Mouse (Mus musculus) hindbrain, embryonic 12.5 days (tissue): ENCODE data around the gene Gemin6. TPM values are rescaled to one million over a fixed set of nuclear protein-coding genes. Genes with fewer than 3 reads are reported as not detected.
"Not testable (repeated sequence)": the region's sequence is repeated elsewhere in the genome, so short reads cannot be mapped to it uniquely, and the experiment has no call there.

Source experiments
- ATAC-seq: fragments of 200-750 bp; cut with Nextera tagmentation; 2 replicates; pipeline ENCODE4 v1.8.0; 2017; ENCODE audit warnings: moderate TSS enrichment; ENCODE audit not compliant: low FRiP score
- H3K27ac ChIP-seq: fragments of 300-500 bp; sonication (generic); 2 replicates; pipeline ENCODE4 v1.5.1; 2016; ENCODE audit warnings: mild to moderate bottlenecking
- H3K27me3 ChIP-seq: fragments of 300-500 bp; sonication (generic); 2 replicates; pipeline ENCODE4 v1.6.1; 2016; ENCODE audit warnings: mild to moderate bottlenecking
- H3K36me3 ChIP-seq: fragments of 300-500 bp; sonication (generic); 2 replicates; pipeline ENCODE4 v1.6.1; 2016; ENCODE audit warnings: mild to moderate bottlenecking
- H3K4me1 ChIP-seq: fragments of 300-500 bp; sonication (generic); 2 replicates; pipeline ENCODE4 v1.6.1; 2016
- H3K4me2 ChIP-seq: fragments of 300-500 bp; sonication (generic); replicated peaks from 2 replicates; pipeline ENCODE4 v1.6.1; 2016; ENCODE audit warnings: mild to moderate bottlenecking
- H3K4me3 ChIP-seq: fragments of 300-500 bp; sonication (generic); 2 replicates; pipeline ENCODE4 v1.5.1; 2016; ENCODE audit warnings: mild to moderate bottlenecking
- H3K9ac ChIP-seq: fragments of 300-500 bp; sonication (generic); 2 replicates; pipeline ENCODE4 v1.6.1; 2016; ENCODE audit warnings: mild to moderate bottlenecking, moderate library complexity
- H3K9me3 ChIP-seq: fragments of 300-500 bp; sonication (generic); replicated peaks from 2 replicates; pipeline ENCODE4 v1.6.1; 2016; ENCODE audit warnings: mild to moderate bottlenecking
- WGBS: fragments of 180-500 bp; shearing (Covaris S2); methylation state at CpG from one replicate; pipeline ENCODE4 v1.1.7; 2016; 5-methylcytosine and 5-hydroxymethylcytosine counted together
- polyA plus RNA-seq: library from polyadenylated mRNA; unstranded; fragments of >200 nt; fragmentation: Nextera tagmentation; extraction: Ambion mirVana; gene quantifications from 2 replicates; pipeline ENCODE4 v1.2.1, GENCODE M21; 2016

Gene Gemin6
- 23.2 and 25.6 TPM in 2 replicates for polyA plus RNA-seq

DNA sequence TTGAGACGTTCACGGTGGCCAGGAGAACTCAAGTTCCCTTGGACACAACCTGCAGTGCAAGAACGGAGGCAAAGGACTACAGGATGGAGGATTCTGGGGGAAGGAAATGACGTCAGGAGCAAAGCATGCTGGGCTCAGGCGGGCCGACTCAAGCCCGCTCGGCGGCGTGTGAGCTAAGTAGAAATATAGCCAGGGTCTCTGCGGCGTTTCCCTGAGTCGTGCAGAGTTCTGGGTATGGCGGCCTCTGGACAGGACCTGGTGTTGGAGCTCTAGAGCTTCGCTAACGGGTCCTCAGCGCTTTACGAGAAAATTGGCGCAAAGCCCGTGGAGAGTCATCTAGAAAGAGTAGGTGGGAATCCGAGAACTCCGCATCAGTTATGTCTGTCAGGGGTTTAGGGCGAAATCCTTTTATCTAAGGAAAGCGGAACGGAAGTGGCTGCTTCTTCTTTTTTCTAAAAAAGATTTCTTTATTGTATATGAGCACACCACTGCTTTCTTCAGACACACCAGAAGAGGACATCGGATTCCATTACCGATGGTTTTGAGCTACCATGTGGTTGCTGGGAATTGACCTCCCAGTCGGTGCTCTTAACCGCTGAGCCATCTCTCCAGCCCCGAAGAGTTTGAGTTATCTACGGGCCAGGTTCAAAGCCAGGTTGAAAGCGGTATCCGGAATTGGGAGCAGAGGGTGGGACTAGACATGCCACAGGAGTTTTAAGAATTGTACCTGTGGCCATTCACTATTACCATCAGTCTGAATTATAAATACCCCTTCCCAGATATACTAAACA is at the start of gene Gemin6:
TSS of gene Gemin6 (plus strand) at position 116 of the 791 bp plus-strand sequence.
- Histone ChIP-seq H3K27me3 (no peaks in the 10 kb centered on the region), H3K4me2 (peak within 1 kb of the TSS; percentile 76), H3K4me3 (peak within 1 kb of the TSS; percentile 57), H3K9ac (peak within 1 kb of the TSS; percentile 65), H3K27ac (peak within 1 kb of the TSS; percentile 81), H3K36me3 (peaks cover 9% of the 10 kb centered on the region; the same call in 1 of the 2 replicates), H3K9me3 (no peaks in the 10 kb centered on the region), H3K4me1 (peaks cover 7% of the 10 kb centered on the region)
- ATAC-seq = peak; percentile 98
- WGBS = under 1% methylated on average over 33 of the region's 33 CpGs

- Histone ChIP-seq H3K4me2 (no peak overlapping the region), H3K9me3 (no peaks in the 10 kb centered on the region), H3K9ac (no peak overlapping the region), H3K27ac (no peak overlapping the region), H3K36me3 (no peaks in the 10 kb centered on the region), H3K27me3 (no peaks in the 10 kb centered on the region), H3K4me1 (no peaks in the 10 kb centered on the region), H3K4me3 (no peak overlapping the region)
- peak; percentile 16; the same call in 1 of the 2 replicates for ATAC-seq
- WGBS = 71% methylated on average over 19 of the region's 19 CpGs
Measured at GRCm38 (mm10) chr17:80174699-80175385, 49.4 kb upstream of the Gemin6 start.

- no peak for ATAC-seq
Measured at GRCm38 (mm10) chr17:80175386-80175739, 48.9 kb upstream of the Gemin6 start.

DNA sequence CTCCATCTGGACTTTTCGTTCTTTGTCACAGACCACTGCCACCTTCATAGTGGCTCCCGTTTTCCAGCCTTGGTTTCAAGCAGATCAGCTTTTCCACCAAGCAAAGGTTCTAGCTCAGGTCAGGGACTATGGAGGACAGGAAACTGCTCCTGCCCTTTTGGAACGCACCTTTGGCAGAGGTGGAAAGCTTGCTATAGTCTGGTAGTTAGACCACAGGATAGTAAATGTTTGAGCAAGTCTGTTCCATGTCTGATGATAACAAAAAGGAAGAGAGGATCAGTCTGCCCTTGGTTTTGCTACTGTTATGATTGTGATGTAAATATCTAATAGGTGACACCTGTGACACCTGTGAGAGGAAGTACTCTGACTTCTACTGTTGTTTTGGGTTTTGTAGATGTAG is 48.3 kb upstream of the Gemin6 start:
- WGBS = 95% methylated on average over 3 of the region's 3 CpGs
- no peak for ATAC-seq

More at GRCm38 (mm10) chr17:80175386-80175739, 48.9 kb upstream of the Gemin6 start:
- Histone ChIP-seq H3K4me2 (no peak overlapping the region), H3K9ac (no peak overlapping the region), H3K27ac (no peak overlapping the region), H3K4me1 (no peaks in the 10 kb centered on the region), H3K27me3 (no peaks in the 10 kb centered on the region), H3K4me3 (no peak overlapping the region), H3K9me3 (no peaks in the 10 kb centered on the region), H3K36me3 (no peaks in the 10 kb centered on the region)
- WGBS = 78% methylated on average over 4 of the region's 4 CpGs

GRCm38 (mm10) chr17:80178846-80179245 is 45.4 kb upstream of the Gemin6 start:
- H3K9ac ChIP-seq, H3K4me3 ChIP-seq, H3K4me1 ChIP-seq, H3K9me3 ChIP-seq, H3K4me2 ChIP-seq, ATAC-seq, H3K27ac ChIP-seq, H3K36me3 ChIP-seq, H3K27me3 ChIP-seq: not testable (repeated sequence)
- whole genome bisulfite sequencing = 91% methylated on average over 3 of the region's 3 CpGs

More for the DNA sequence above, 48.3 kb upstream of the Gemin6 start:
- no peaks in the 10 kb centered on the region for H3K36me3 ChIP-seq
- H3K27ac ChIP-seq = no peak overlapping the region
- H3K9me3 ChIP-seq = no peaks in the 10 kb centered on the region
- no peaks in the 10 kb centered on the region for H3K27me3 ChIP-seq
- H3K9ac ChIP-seq = no peak overlapping the region
- H3K4me3 ChIP-seq = no peak overlapping the region
- H3K4me2 ChIP-seq = no peak overlapping the region
- no peaks in the 10 kb centered on the region for H3K4me1 ChIP-seq

DNA sequence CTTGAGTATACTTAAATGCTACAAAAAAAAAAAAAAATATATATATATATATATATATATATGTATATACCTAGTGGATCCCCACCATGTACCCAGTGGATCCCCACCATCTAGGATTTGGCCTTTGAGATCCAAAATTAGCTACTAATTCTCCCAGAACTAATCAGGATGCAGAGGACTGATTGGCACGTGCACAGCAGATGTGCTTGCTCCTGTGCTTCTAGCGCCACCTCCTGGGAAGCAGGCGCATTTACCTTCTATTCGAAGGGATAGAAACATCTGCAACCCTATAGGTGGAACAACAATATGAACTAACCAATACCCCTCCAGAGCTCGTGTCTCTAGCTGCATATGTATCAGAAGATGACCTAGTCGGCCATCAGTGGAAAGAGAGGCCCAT is 44.3 kb upstream of the Gemin6 start:
- no peak overlapping the region for H3K4me3 ChIP-seq
- no peaks in the 10 kb centered on the region for H3K4me1 ChIP-seq
- no peak overlapping the region for H3K27ac ChIP-seq
- H3K36me3 ChIP-seq = no peaks in the 10 kb centered on the region
- H3K4me2 ChIP-seq = no peak overlapping the region
- under 1% methylated on average over 6 of the region's 6 CpGs for WGBS
- H3K9ac ChIP-seq = no peak overlapping the region
- no peaks in the 10 kb centered on the region for H3K9me3 ChIP-seq
- peak; percentile 83 for ATAC-seq
- no peaks in the 10 kb centered on the region for H3K27me3 ChIP-seq

DNA sequence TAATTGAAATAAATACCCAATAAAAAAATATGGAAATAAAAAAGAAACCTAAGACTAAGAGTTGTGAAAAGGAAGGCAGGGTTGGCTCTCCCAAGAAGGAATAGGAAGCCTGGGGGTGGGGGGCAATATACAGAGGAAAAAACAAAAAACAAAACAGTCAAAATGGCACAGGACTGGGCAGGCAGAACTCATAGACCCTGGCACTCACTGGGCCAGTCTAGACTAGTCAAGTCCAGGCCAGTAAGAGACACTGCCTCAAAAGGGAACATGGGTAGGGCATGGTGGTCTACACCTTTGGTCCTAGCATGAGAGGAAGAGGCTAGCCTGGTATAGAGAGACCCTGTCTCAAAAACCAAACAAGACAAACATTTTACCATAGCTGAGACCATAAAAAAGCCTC is 43.8 kb upstream of the Gemin6 start:
- no peak overlapping the region for H3K27ac ChIP-seq
- no peaks in the 10 kb centered on the region for H3K9me3 ChIP-seq
- H3K36me3 ChIP-seq = no peaks in the 10 kb centered on the region
- no peak overlapping the region for H3K4me3 ChIP-seq
- no peak overlapping the region for H3K4me2 ChIP-seq
- ATAC-seq = peak; percentile 51; the same call in 1 of the 2 replicates
- no peak overlapping the region for H3K9ac ChIP-seq
- H3K4me1 ChIP-seq = no peaks in the 10 kb centered on the region
- H3K27me3 ChIP-seq = no peaks in the 10 kb centered on the region

DNA sequence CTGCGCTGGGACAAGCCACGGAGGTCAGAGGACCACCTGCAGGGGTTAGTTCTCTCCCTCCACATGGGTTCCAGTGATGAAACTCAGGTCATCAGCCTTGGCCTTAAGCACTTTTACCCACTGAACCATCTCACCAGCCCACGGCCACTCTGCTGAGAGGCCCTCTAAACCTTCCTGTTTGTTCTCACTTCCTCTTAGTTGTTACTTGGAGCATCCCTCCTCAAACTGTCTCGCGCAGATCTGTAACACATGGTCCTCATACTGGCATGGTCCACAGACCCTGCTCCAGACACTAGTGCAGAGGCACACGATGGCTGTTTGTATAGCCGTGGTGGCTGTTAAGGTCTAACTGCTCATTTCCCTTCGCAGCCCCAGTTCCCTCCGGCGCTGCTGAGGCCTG is 40.6 kb upstream of the Gemin6 start:
- Histone ChIP-seq H3K4me1 (no peaks in the 10 kb centered on the region), H3K27ac (no peak overlapping the region), H3K4me2 (no peak overlapping the region), H3K4me3 (no peak overlapping the region), H3K36me3 (no peaks in the 10 kb centered on the region), H3K27me3 (no peaks in the 10 kb centered on the region), H3K9ac (no peak overlapping the region), H3K9me3 (no peaks in the 10 kb centered on the region; the same call in 1 of the 2 replicates)
- no peak for ATAC-seq
- 84% methylated on average over 10 of the region's 10 CpGs for WGBS

DNA sequence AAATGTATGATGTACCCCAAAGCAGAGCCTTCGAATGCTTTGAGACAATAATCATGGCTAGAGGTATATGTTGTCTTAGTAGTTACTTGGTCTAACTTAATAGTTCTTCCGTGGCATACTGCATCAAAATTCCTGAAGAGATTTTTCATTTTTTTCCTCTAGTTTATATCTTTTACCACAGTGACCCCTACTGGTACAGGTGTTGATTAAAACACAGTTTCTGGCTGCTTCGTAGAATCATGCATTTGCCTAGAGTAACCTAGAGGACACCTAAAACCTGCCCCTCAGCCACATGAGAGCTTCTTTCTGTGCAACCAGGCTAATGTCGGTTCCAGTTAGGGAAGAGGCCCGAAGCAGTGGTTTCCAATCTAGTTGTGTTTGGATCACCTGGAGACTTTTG is 31.2 kb upstream of the Gemin6 start:
- H3K9ac ChIP-seq = no peak overlapping the region
- H3K4me3 ChIP-seq = no peak overlapping the region
- no peak overlapping the region for H3K27ac ChIP-seq
- H3K36me3 ChIP-seq = peaks cover 34% of the 10 kb centered on the region
- no peak for ATAC-seq
- WGBS = 69% methylated on average over 5 of the region's 5 CpGs
- no peak overlapping the region for H3K4me2 ChIP-seq
- H3K9me3 ChIP-seq = no peaks in the 10 kb centered on the region
- no peaks in the 10 kb centered on the region for H3K4me1 ChIP-seq
- no peaks in the 10 kb centered on the region for H3K27me3 ChIP-seq

GRCm38 (mm10) chr17:80199160-80199778 is 25.0 kb upstream of the Gemin6 start:
- 0 out of 2 replicates have a peak, but pooled peaks cover 3% of the 10 kb centered on the region for H3K4me1 ChIP-seq
- WGBS = 94% methylated on average over 3 of the region's 3 CpGs
- no peak overlapping the region for H3K4me3 ChIP-seq
- no peaks in the 10 kb centered on the region for H3K9me3 ChIP-seq
- no peak overlapping the region for H3K27ac ChIP-seq
- H3K9ac ChIP-seq = no peak overlapping the region
- 0 out of 2 replicates have a peak, but pooled peaks have one; percentile 35 for ATAC-seq
- peaks cover 69% of the 10 kb centered on the region for H3K36me3 ChIP-seq
- H3K27me3 ChIP-seq = no peaks in the 10 kb centered on the region
- no peak overlapping the region for H3K4me2 ChIP-seq

GRCm38 (mm10) chr17:80205657-80206056 is 18.6 kb upstream of the Gemin6 start:
- Histone ChIP-seq H3K27ac (0 out of 2 replicates have a peak overlapping the region, but pooled peaks have one; percentile 99), H3K4me2 (peak overlapping the region; percentile 87), H3K4me3 (peak overlapping the region; percentile 87), H3K36me3 (peaks cover 31% of the 10 kb centered on the region), H3K9me3 (no peaks in the 10 kb centered on the region), H3K27me3 (no peaks in the 10 kb centered on the region), H3K4me1 (peaks cover 11% of the 10 kb centered on the region; the same call in 1 of the 2 replicates), H3K9ac (peak overlapping the region; percentile 97)
- 33% methylated on average over 5 of the region's 5 CpGs for WGBS
- no peak for ATAC-seq

GRCm38 (mm10) chr17:80206301-80206670 is 18.0 kb upstream of the Gemin6 start:
- H3K36me3 ChIP-seq = peaks cover 31% of the 10 kb centered on the region
- H3K4me3 ChIP-seq = peak overlapping the region; percentile 87
- peak overlapping the region; percentile 99 for H3K27ac ChIP-seq
- peak; percentile 73 for ATAC-seq
- under 1% methylated on average over 36 of the region's 36 CpGs for WGBS
- H3K4me2 ChIP-seq = peak overlapping the region; percentile 87
- no peaks in the 10 kb centered on the region for H3K9me3 ChIP-seq
- H3K4me1 ChIP-seq = peaks cover 11% of the 10 kb centered on the region; the same call in 1 of the 2 replicates
- H3K9ac ChIP-seq = peak overlapping the region; percentile 97
- H3K27me3 ChIP-seq = no peaks in the 10 kb centered on the region
